Comparison of ENCODE assay signal across 10 mouse cellular contexts in the genomic region with DNA sequence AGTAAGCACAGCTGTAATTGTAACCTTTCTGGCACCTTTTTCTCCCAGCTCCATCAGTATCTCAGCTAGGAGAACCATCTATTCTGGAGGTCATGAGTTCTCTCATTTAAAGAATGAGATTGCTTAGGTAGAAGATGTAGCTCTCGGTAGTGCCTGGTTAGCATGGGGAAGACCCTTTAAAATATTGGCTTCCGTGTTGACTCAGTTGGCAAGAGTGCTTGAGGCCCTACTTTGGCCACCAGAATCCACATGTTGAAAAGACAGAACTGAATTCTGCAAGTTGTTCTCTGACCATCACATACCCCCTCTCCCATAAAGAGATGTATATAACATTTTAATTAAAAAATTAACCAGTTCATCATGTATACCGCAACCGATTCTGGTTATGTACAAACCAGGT.
DNase-seq lines count a peak whose midpoint lies in the region; ATAC-seq lines count a peak whose summit lies in the region.
"Had no signal": no experiment of that assay in that cellular context is flagged by ENCODE, and none has a peak within 500 bp of the region (broad histone marks: within the 10 kb centered on the region; RNA-seq: fewer than 3 reads in every experiment).

No protein-coding gene starts in this region.

- peaks cover 14% of the 10 kb centered on the region for H3K4me1 ChIP-seq in hindbrain, embryonic 12.5 days
- 0 out of 2 replicates have a peak, but pooled peaks cover 3% of the 10 kb centered on the region for H3K4me1 ChIP-seq in hindbrain, embryonic 11.5 days (replicated peaks; ENCODE audit: control insufficient read depth, insufficient read depth, low read length)
- peaks cover 19% of the 10 kb centered on the region for H3K4me1 ChIP-seq in neural tube, embryonic 13.5 days (replicated peaks)
- H3K4me1 ChIP-seq in limb, embryonic 15.5 days = peaks cover 6% of the 10 kb centered on the region; the same call in 1 of the 2 replicates

- no peak for ATAC-seq in hindbrain, embryonic 12.5 days (ENCODE audit: low FRiP score)
- no peak for ATAC-seq in hindbrain, embryonic 11.5 days (ENCODE audit: low FRiP score)
- no peak for ATAC-seq in neural tube, embryonic 13.5 days (ENCODE audit: low read depth)
- no peak for ATAC-seq in limb, embryonic 15.5 days (ENCODE audit: insufficient number of reproducible peaks, low FRiP score, low TSS enrichment, low read depth)

- 0 out of 2 replicates have a peak overlapping the region, but pooled peaks have one; percentile 92 for H3K4me2 ChIP-seq in hindbrain, embryonic 12.5 days (replicated peaks)
- no peak overlapping the region for H3K4me2 ChIP-seq in hindbrain, embryonic 11.5 days (replicated peaks; ENCODE audit: low read depth, low read length)
- peak overlapping the region; percentile 90 for H3K4me2 ChIP-seq in neural tube, embryonic 13.5 days
- H3K4me2 ChIP-seq in limb, embryonic 15.5 days = peak overlapping the region; percentile 87; the same call in 1 of the 2 replicates

- DNase-seq in hindbrain, embryonic 11.5 days (ENCODE audit: low spot score) = no peak
- DNase-seq in neural tube, embryonic 10.5 days (ENCODE audit: extremely low spot score, low spot score) = no peak
- no peak for DNase-seq in cerebellum, adult 11 months
- no peak for DNase-seq in layer of hippocampus, postnatal 10 days (ENCODE audit: low spot score in 2 of 2)
- DNase-seq: thymus, adult 18-20 months had no signal

- no peaks in the 10 kb centered on the region for H3K27me3 ChIP-seq in hindbrain, embryonic 12.5 days
- H3K27me3 ChIP-seq in hindbrain, embryonic 11.5 days (ENCODE audit: control insufficient read depth, insufficient read depth, low read length) = no peaks in the 10 kb centered on the region
- H3K27me3 ChIP-seq in neural tube, embryonic 13.5 days = no peaks in the 10 kb centered on the region
- no peaks in the 10 kb centered on the region for H3K27me3 ChIP-seq in limb, embryonic 15.5 days
- H3K27me3 ChIP-seq: forebrain, embryonic 15.5 days had no signal

- no peak overlapping the region for H3K9ac ChIP-seq in hindbrain, embryonic 12.5 days
- no peak overlapping the region for H3K9ac ChIP-seq in hindbrain, embryonic 11.5 days (ENCODE audit: low read depth, low read length)
- H3K9ac ChIP-seq in neural tube, embryonic 13.5 days = no peak overlapping the region
- H3K9ac ChIP-seq in limb, embryonic 15.5 days = no peak overlapping the region

- H3K9me3 ChIP-seq in hindbrain, embryonic 12.5 days (replicated peaks) = no peaks in the 10 kb centered on the region
- no peaks in the 10 kb centered on the region for H3K9me3 ChIP-seq in hindbrain, embryonic 11.5 days (ENCODE audit: control insufficient read depth, low read length)
- no peaks in the 10 kb centered on the region for H3K9me3 ChIP-seq in neural tube, embryonic 13.5 days
- H3K9me3 ChIP-seq in limb, embryonic 15.5 days = no peaks in the 10 kb centered on the region
- H3K9me3 ChIP-seq: forebrain, embryonic 15.5 days; G1E had no signal

- WGBS in hindbrain, embryonic 12.5 days = 92% methylated on average over 4 of the region's 4 CpGs
- WGBS in hindbrain, embryonic 11.5 days = 92% methylated on average over 4 of the region's 4 CpGs
- whole genome bisulfite sequencing in neural tube, embryonic 13.5 days = 93% methylated on average over 4 of the region's 4 CpGs
- 89% methylated on average over 4 of the region's 4 CpGs for WGBS in limb, embryonic 15.5 days

- no peak overlapping the region for H3K27ac ChIP-seq in hindbrain, embryonic 12.5 days
- H3K27ac ChIP-seq in hindbrain, embryonic 11.5 days (ENCODE audit: low read depth, low read length) = no peak overlapping the region
- no peak overlapping the region for H3K27ac ChIP-seq in neural tube, embryonic 13.5 days (replicated peaks)
- no peak overlapping the region for H3K27ac ChIP-seq in limb, embryonic 15.5 days
- H3K27ac ChIP-seq: forebrain, embryonic 15.5 days had no signal

- no peak overlapping the region for H3K4me3 ChIP-seq in hindbrain, embryonic 12.5 days
- H3K4me3 ChIP-seq in hindbrain, embryonic 11.5 days (ENCODE audit: low read depth, low read length) = no peak overlapping the region
- peak overlapping the region; percentile 79; the same call in 1 of the 2 replicates for H3K4me3 ChIP-seq in neural tube, embryonic 13.5 days
- no peak overlapping the region for H3K4me3 ChIP-seq in limb, embryonic 15.5 days

- H3K36me3 ChIP-seq in hindbrain, embryonic 12.5 days = no peaks in the 10 kb centered on the region
- no peaks in the 10 kb centered on the region for H3K36me3 ChIP-seq in hindbrain, embryonic 11.5 days (ENCODE audit: control insufficient read depth, insufficient read depth, low read length)
- H3K36me3 ChIP-seq in neural tube, embryonic 13.5 days = no peaks in the 10 kb centered on the region
- H3K36me3 ChIP-seq in limb, embryonic 15.5 days = no peaks in the 10 kb centered on the region
- H3K36me3 ChIP-seq: forebrain, embryonic 15.5 days; G1E had no signal
